Mouse (Mus musculus) forebrain, embryonic 14.5 days (tissue): ENCODE measurements around the gene Isg20. TPM values are rescaled to one million over a fixed set of nuclear protein-coding genes. Genes with fewer than 3 reads are reported as not detected.

ENCODE experiments used
- ATAC-seq: fragments of 200-750 bp; cut with Nextera tagmentation; 2 replicates; pipeline ENCODE4 v1.8.0; 2017; ENCODE audit warnings: mild to moderate bottlenecking, moderate library complexity
- DNase-seq: peaks from one replicate; pipeline ENCODE4 v3.0.0-alpha.2; 2015; ENCODE audit warnings: low spot score
- H3K27ac ChIP-seq: fragments of 300-500 bp; sonication (generic); 2 replicates; pipeline ENCODE4 v1.5.1; 2014; ENCODE audit warnings: low read depth, mild to moderate bottlenecking, control low read depth, low read length, moderate library complexity
- H3K27me3 ChIP-seq: fragments of 300-500 bp; sonication (generic); replicated peaks from 2 replicates; pipeline ENCODE4 v1.6.1; 2014; ENCODE audit warnings: low read length, control low read depth, mixed read lengths; ENCODE audit not compliant: control insufficient read depth, insufficient read depth
- H3K36me3 ChIP-seq: fragments of 300-500 bp; sonication (generic); 2 replicates; pipeline ENCODE4 v1.6.1; 2014; ENCODE audit warnings: low read length, control low read depth; ENCODE audit not compliant: control insufficient read depth, insufficient read depth
- H3K4me1 ChIP-seq: fragments of 300-500 bp; sonication (generic); 2 replicates; pipeline ENCODE4 v1.6.1; 2014; ENCODE audit warnings: antibody characterized with exemption, low read length, control low read depth; ENCODE audit not compliant: control insufficient read depth, insufficient read depth
- H3K4me2 ChIP-seq: fragments of 300-500 bp; sonication (generic); 2 replicates; pipeline ENCODE4 v1.6.1; 2014; ENCODE audit warnings: mild to moderate bottlenecking, control low read depth, low read length
- H3K4me3 ChIP-seq: fragments of 300-500 bp; sonication (generic); 2 replicates; pipeline ENCODE4 v1.5.1; 2014; ENCODE audit warnings: low read depth, low read length, control low read depth
- H3K9ac ChIP-seq: fragments of 300-500 bp; sonication (generic); 2 replicates; pipeline ENCODE4 v1.6.1; 2014; ENCODE audit warnings: mild to moderate bottlenecking, low read length, control low read depth, moderate library complexity
- H3K9me3 ChIP-seq: fragments of 300-500 bp; sonication (generic); replicated peaks from 2 replicates; pipeline ENCODE4 v1.6.1; 2016; ENCODE audit warnings: low read length, control low read depth, mixed read lengths; ENCODE audit not compliant: control insufficient read depth
- WGBS: fragments of 180-500 bp; shearing (Covaris S2); extraction: QIAGEN DNeasy Blood & Tissue Kit; methylation state at CpG from one replicate; pipeline ENCODE4 v1.1.7; 2014; 5-methylcytosine and 5-hydroxymethylcytosine counted together
- polyA plus RNA-seq: library from polyadenylated mRNA; unstranded; fragments of >200 nt; fragmentation: Nextera tagmentation; extraction: Ambion mirVana; gene quantifications from 2 replicates; pipeline ENCODE4 v1.2.1, GENCODE M21; 2014

Isg20 gene
- 0.65 and 1.6 TPM in 2 replicates for polyA plus RNA-seq

DNA sequence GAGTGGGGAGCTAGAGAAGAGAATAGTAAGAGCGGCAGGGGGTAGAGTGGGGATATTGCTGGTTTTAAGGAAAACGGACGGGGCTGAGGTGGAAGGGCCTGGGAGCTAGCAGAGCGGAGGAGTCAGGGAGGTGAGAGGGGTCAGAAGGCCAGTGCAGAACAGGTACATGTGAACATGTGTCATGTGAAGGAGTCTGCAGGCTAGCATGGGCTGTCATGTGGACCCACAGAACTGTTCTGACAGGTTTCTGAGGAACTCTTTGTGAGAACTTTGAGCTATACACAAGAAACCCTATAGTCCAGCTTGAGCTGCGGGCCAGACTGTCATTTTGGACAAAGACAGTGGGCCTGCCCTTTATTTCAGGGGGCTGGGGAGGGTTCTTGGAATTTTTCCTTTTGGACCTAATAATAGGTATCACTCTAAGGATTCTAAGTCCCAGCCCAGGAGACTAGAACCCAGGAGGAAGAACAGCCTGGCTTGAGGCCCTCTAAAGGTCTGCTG is at the start of gene Isg20:
Gene Isg20 (plus strand): TSS at position 451 of the 501 bp plus-strand sequence.
- Histone ChIP-seq H3K4me2 (peak within 1 kb of the TSS; percentile 40), H3K9me3 (no peaks in the 10 kb centered on the region), H3K27ac (no peak within 1 kb of the TSS), H3K4me3 (peak within 1 kb of the TSS; percentile 2; the same call in 1 of the 2 replicates), H3K36me3 (peaks cover 5% of the 10 kb centered on the region; the same call in 1 of the 2 replicates), H3K4me1 (no peaks in the 10 kb centered on the region), H3K27me3 (no peaks in the 10 kb centered on the region), H3K9ac (peak within 1 kb of the TSS; percentile 13; the same call in 1 of the 2 replicates)
- 50% methylated on average over 5 of the region's 5 CpGs for WGBS
- ATAC-seq: no peak
- DNase-seq: no peak

DNA sequence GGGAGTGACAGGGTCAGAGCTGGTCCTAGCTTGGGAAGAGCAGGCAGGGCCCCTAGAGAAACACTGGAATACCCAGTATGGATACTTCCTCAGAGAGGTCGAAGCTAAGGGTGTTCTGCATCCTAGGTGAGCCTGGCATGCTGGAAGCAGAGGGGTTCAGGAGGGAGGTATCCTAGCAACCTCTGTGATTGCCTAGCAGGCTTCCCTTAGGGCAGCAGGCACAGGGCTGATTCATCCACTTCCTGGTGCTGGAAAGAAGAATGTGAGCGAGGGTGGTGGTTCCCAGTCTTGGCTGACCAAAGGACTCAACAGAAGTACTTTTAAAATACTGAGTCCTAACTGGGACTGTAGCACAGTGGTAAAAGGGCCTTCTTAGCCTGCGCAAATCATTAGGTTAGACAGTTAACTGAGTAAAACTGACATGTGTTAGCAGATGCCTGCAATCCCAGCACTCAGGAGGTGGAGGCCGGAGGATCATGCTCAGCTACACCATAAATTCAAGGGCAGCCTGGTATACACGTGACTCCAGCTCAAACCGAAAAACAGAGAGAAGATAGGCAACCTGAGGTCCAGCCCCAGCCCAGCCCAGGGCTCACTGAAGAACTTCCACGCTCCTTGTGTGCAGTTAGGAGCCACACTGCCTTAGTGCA is 49.3 kb upstream of the Isg20 start:
- Histone ChIP-seq H3K27ac (no peak overlapping the region), H3K27me3 (no peaks in the 10 kb centered on the region), H3K36me3 (no peaks in the 10 kb centered on the region), H3K4me3 (no peak overlapping the region), H3K4me2 (no peak overlapping the region), H3K4me1 (no peaks in the 10 kb centered on the region), H3K9ac (no peak overlapping the region), H3K9me3 (no peaks in the 10 kb centered on the region)
- DNase-seq (no peak), ATAC-seq (no peak)
- 70% methylated on average over 7 of the region's 7 CpGs for WGBS

DNA sequence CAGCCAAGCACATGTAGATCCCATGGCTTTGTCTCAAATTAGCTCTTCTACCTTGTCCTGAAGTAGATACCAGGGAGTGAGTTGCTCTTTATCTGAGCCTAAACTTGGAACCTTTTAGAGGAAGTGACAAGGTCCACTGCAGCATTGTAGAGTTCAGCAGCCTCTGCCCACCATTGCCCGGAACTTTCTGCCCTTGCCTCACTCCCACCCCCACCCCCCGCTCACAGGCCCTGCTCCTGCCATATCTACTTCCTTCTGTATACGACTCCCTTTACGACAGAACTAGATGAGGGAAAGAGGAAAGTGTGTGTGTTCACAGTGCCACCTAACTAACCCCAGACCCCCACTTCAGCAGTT is 48.8 kb upstream of the Isg20 start:
- Histone ChIP-seq H3K4me3 (no peak overlapping the region), H3K9me3 (no peaks in the 10 kb centered on the region), H3K9ac (no peak overlapping the region), H3K27ac (no peak overlapping the region), H3K4me1 (no peaks in the 10 kb centered on the region), H3K36me3 (no peaks in the 10 kb centered on the region), H3K27me3 (no peaks in the 10 kb centered on the region), H3K4me2 (no peak overlapping the region)
- WGBS: 82% methylated on average over 4 of the region's 4 CpGs
- ATAC-seq: no peak
- no peak for DNase-seq

DNA sequence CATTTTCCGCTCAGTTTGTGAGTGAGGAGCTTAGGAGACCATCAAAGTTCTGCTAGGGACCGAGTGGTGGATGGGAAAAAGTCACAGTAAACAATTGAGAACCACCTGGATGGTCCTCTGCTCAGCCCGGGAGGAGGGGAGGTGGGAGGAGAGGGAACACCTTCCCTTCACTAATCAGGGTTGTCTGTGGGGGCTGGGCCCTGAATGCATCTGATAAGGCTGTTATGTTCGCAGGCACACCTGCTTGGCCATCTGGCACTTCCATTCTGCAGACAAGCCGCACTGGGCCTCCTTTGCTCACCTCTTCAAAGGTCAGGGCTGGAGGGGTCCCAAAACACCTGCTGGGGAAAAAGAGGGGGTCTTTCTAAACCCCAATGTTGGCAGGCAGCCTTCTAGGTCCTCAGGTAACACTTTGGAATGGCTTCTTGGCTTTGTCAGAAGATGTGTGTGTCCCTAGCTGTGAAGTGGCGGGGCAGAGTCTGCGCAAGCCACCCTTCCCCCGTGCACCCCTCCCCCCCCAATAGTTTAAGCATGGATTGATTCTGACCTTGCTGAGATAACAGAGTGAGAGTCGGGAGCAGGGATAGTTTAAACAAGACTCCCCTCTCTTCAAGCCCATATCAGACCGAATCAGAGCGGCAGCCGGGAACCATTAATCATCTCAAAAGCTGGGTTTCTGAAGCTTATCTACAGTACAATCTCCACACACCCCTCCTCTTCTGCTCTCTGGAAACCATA is 47.8 kb upstream of the Isg20 start:
- DNase-seq (no peak), ATAC-seq (no peak)
- Histone ChIP-seq H3K9ac (no peak overlapping the region), H3K27ac (no peak overlapping the region), H3K27me3 (no peaks in the 10 kb centered on the region), H3K4me1 (no peaks in the 10 kb centered on the region), H3K9me3 (no peaks in the 10 kb centered on the region), H3K4me3 (no peak overlapping the region), H3K36me3 (no peaks in the 10 kb centered on the region), H3K4me2 (no peak overlapping the region)
- WGBS: 73% methylated on average over 12 of the region's 12 CpGs

DNA sequence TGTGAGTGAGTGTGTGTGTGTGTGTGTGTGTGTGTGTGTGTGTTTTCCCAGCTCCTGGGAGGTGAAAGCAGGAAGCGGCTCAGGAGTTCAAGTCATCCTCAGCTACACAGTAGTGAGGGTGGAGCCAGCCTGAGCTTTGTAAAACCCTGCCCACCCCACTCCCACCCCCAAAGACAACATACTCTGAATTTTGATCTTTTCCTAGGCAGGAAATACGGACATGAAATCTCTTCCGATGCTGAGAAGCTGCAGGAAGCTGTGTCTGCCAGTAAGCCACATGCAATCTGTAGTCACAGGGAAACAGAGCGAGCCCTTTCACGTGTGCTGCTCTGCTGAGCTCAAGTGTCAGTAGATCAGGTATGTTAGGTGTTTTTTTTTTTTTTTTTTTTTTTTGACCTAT is 44.5 kb upstream of the Isg20 start:
- no peak overlapping the region for H3K27ac ChIP-seq
- no peak overlapping the region for H3K4me2 ChIP-seq
- H3K36me3 ChIP-seq: no peaks in the 10 kb centered on the region
- DNase-seq (no peak), ATAC-seq (no peak)
- 80% methylated on average over 5 of the region's 5 CpGs for WGBS
- H3K9me3 ChIP-seq: no peaks in the 10 kb centered on the region
- no peaks in the 10 kb centered on the region for H3K27me3 ChIP-seq
- no peaks in the 10 kb centered on the region for H3K4me1 ChIP-seq
- no peak overlapping the region for H3K4me3 ChIP-seq
- no peak overlapping the region for H3K9ac ChIP-seq

DNA sequence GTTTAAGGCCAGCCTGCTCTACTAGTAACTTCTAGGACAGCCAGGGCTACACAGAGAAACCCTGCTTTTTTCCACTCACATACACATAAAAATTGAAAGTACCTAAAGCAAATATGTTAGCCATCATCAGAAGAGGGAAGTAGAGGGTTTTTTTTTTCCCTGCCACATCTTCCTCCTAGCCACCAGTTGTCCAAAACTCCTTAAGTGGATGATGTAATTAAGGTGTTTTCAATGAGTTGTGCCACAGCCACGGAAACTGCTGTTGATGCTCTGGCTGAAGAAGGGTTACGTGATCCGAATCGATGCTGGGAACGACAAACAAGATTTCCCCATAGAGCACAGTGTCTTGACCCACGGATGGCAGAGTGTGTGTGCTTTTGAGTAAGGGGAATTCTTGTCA is 40.9 kb upstream of the Isg20 start:
- 81% methylated on average over 6 of the region's 6 CpGs for WGBS

DNA sequence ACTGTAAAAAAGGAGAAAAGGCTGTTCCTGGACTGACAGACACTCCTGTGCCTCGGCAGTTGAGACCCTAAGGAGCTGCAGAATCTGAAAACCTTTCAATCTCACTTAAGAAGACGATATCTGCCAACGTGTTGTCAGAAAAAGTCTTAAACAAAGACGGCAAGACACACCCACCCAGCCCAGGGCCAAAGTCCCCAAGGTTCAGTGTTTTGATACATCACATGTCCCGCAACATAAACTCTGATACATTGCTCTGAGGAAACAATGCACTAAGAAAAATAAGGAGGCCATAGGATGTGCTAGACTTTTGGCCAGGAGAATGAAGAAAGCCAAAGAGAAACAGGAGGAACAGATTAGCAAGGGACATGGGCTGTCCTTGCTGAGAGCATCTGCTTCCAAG is 40.4 kb upstream of the Isg20 start:
- DNase-seq (no peak), ATAC-seq (no peak)
- no peaks in the 10 kb centered on the region for H3K4me1 ChIP-seq
- H3K36me3 ChIP-seq: no peaks in the 10 kb centered on the region
- no peak overlapping the region for H3K9ac ChIP-seq
- WGBS: 85% methylated on average over 5 of the region's 5 CpGs
- H3K27ac ChIP-seq: no peak overlapping the region
- no peaks in the 10 kb centered on the region for H3K9me3 ChIP-seq
- no peak overlapping the region for H3K4me3 ChIP-seq
- no peak overlapping the region for H3K4me2 ChIP-seq
- H3K27me3 ChIP-seq: no peaks in the 10 kb centered on the region

More for the DNA sequence above, 40.9 kb upstream of the Isg20 start:
- H3K4me3 ChIP-seq: no peak overlapping the region
- no peaks in the 10 kb centered on the region for H3K27me3 ChIP-seq
- DNase-seq (no peak), ATAC-seq (no peak)
- H3K27ac ChIP-seq: no peak overlapping the region
- no peak overlapping the region for H3K4me2 ChIP-seq
- no peaks in the 10 kb centered on the region for H3K4me1 ChIP-seq
- H3K36me3 ChIP-seq: no peaks in the 10 kb centered on the region
- H3K9me3 ChIP-seq: no peaks in the 10 kb centered on the region
- H3K9ac ChIP-seq: no peak overlapping the region

DNA sequence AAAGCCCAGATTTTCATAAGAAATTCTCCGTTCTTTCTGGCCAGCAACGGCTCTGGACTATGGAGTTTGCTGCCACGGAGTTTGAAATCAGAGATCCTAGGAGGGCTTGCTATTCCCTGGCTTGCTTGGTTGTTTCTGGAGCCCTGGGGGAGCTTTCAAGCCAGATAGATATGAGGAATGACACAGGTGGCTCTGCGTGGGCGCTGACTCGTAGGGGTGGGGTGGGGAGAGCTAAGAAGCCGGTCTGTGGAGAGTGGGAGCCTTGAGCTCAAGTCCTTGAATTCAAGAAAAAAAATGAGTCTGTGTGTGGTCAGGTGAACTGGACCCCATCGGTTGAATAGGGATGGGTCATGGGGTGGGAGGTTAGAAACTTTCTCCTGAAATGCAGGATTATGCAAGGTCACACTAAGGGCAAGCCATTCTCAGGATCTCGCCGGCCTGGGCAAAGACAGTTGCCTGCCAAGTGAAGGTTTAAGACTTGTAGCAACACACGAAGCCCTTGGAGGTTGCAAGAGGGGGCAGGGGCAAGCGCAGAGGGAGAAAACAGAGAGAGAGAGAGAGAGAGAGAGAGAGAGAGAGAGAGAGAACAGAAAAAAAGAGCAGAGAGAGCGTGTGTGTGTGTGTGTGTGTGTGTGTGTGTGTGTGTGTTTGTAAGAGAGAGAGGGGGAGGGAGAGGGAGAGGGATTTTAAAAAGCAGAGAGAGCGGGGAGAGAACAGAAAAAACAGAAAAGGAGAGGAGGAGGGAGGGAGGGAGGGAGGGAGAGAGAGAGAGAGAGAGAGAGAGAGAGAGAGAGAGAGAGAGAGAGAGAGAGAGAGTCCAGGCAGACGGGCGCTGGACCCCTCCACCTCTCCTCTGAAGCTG is 31.4 kb upstream of the Isg20 start:
- DNase-seq (no peak), ATAC-seq (no peak; the same call in 1 of the 2 replicates)
- WGBS: 6% methylated on average over 14 of the region's 16 CpGs
- Histone ChIP-seq H3K9me3 (no peaks in the 10 kb centered on the region), H3K4me2 (peak overlapping the region; percentile 81), H3K27ac (peak overlapping the region; percentile 88), H3K4me3 (peak overlapping the region; percentile 55), H3K4me1 (peaks cover 28% of the 10 kb centered on the region), H3K27me3 (no peaks in the 10 kb centered on the region), H3K9ac (peak overlapping the region; percentile 80), H3K36me3 (no peaks in the 10 kb centered on the region)
